Mouse (Mus musculus): ENCODE data around the gene Fcer1a.
"Not testable (repeated sequence)": the region's sequence is repeated elsewhere in the genome, so short reads cannot be mapped to it uniquely, and the experiment has no call there.

The Fcer1a gene
- long read RNA-seq, experiment 1, partial matches to known transcripts = 0 of 1 reads
- long read RNA-seq, experiment 1, other reads (novel, unspliced or antisense) = 0 of 1 reads
- long read RNA-seq, experiment 2, partial matches to known transcripts = 0 of 1 reads
- long read RNA-seq, experiment 2, other reads (novel, unspliced or antisense) = 0 of 1 reads

- intact Hi-C loops (cut with DNase I) = no loop called here
These were observed at the start of gene Fcer1a for GRCm38 (mm10) chr1:173227081-173227480. Gene Fcer1a (minus strand): TSS chr1:173227214.

GRCm38 (mm10) chr1:173265701-173266100 lies 38.7 kb upstream of the Fcer1a start, which contains the start of gene Olfr418:
Gene Olfr418 (plus strand): TSS chr1:173266001.
- intact Hi-C loops (cut with DNase I) = no loop called here

GRCm38 (mm10) chr1:173249888-173250287 lies 22.9 kb upstream of the Fcer1a start:
- intact Hi-C loops (cut with DNase I) = no loop called here

GRCm38 (mm10) chr1:173237004-173237403 lies 10.0 kb upstream of the Fcer1a start:
- intact Hi-C loops (cut with DNase I) = not testable (repeated sequence)

GRCm38 (mm10) chr1:173216481-173216880 lies 10.5 kb downstream of the Fcer1a start:
- intact Hi-C loops (cut with DNase I) = no loop called here

- intact Hi-C loops (cut with DNase I) = no loop called here
These were observed 14.9 kb downstream of the Fcer1a start, which contains the start of gene Olfr1404 for GRCm38 (mm10) chr1:173212092-173212491. Gene Olfr1404 (plus strand): TSS chr1:173212392.

- intact Hi-C loops (cut with DNase I) = no loop called here
These were observed 29.5 kb downstream of the Fcer1a start, which contains the start of gene Olfr218 for GRCm38 (mm10) chr1:173197508-173197907. Gene Olfr218 (plus strand): TSS chr1:173197808.

GRCm38 (mm10) chr1:173196359-173196758 lies 30.7 kb downstream of the Fcer1a start:
- intact Hi-C loops (cut with DNase I) = no loop called here

- intact Hi-C loops (cut with DNase I) = no loop called here
These were observed 35.0 kb downstream of the Fcer1a start for GRCm38 (mm10) chr1:173192059-173192458.

GRCm38 (mm10) chr1:173190540-173190939 lies 36.5 kb downstream of the Fcer1a start, which contains the start of gene Olfr1406:
Gene Olfr1406 (minus strand): TSS chr1:173190640.
- intact Hi-C loops (cut with DNase I) = no loop called here

- intact Hi-C loops (cut with DNase I) = no loop called here
These were observed 52.7 kb downstream of the Fcer1a start for GRCm38 (mm10) chr1:173174154-173174842.
